Comparison of ENCODE assay signal across 8 mouse cellular contexts in genomic region chr2:170497091-170497566, GRCm38 (mm10). TPM values are rescaled to one million over a fixed set of nuclear protein-coding genes. Genes with fewer than 3 reads are reported as not detected.
DNase-seq lines count a peak whose midpoint lies in the region; ATAC-seq and TF ChIP-seq lines count a peak whose summit lies in the region.

Gene Cyp24a1 (minus strand): TSS chr2:170497145.

- H3K9ac ChIP-seq in intestine, postnatal 0 days (ENCODE audit: low read depth, low read length), result no peak within 1 kb of the TSS
- no peak within 1 kb of the TSS for H3K9ac ChIP-seq in liver, embryonic 16.5 days (ENCODE audit: low read depth, low read length)
- 0 out of 2 replicates have a peak within 1 kb of the TSS, but pooled peaks have one; percentile 8 for H3K9ac ChIP-seq in neural tube, embryonic 13.5 days

- no peaks in the 10 kb centered on the region for H3K9me3 ChIP-seq in intestine, postnatal 0 days (ENCODE audit: control insufficient read depth)
- H3K9me3 ChIP-seq in liver, embryonic 16.5 days (replicated peaks; ENCODE audit: control insufficient read depth, low read length), result no peaks in the 10 kb centered on the region
- H3K9me3 ChIP-seq in neural tube, embryonic 13.5 days, result no peaks in the 10 kb centered on the region

- no peaks in the 10 kb centered on the region for H3K36me3 ChIP-seq in intestine, postnatal 0 days (ENCODE audit: control insufficient read depth, insufficient read depth)
- no peaks in the 10 kb centered on the region for H3K36me3 ChIP-seq in liver, embryonic 16.5 days (ENCODE audit: control insufficient read depth, insufficient read depth)
- H3K36me3 ChIP-seq in neural tube, embryonic 13.5 days, result no peaks in the 10 kb centered on the region

- ATAC-seq in granulocyte monocyte progenitor cell, adult 5-6 weeks (replicated peaks; ENCODE audit: poor library complexity, severe bottlenecking), result peak; percentile 97
- peak; percentile 92 for ATAC-seq in intestine, postnatal 0 days
- ATAC-seq in liver, embryonic 16.5 days (ENCODE audit: low read depth), result peak; percentile 32; the same call in 1 of the 2 replicates
- ATAC-seq in neural tube, embryonic 13.5 days (ENCODE audit: low read depth), result peak; percentile 46; the same call in 1 of the 2 replicates

- DNase-seq in left cerebral cortex, adult 2 months (ENCODE audit: extremely low spot score in 1 of 2, low spot score in 2 of 2), result no peak
- no peak for DNase-seq in left cerebral cortex, postnatal 10 days (ENCODE audit: extremely low spot score in 1 of 2, low spot score in 2 of 2)
- no peak for DNase-seq in c-Kit-positive CD71-positive TER-119-positive erythroid progenitor cells, embryonic 14.5 days (ENCODE audit: low spot score)
- no peak for DNase-seq in cerebellum, postnatal 4 days (ENCODE audit: low spot score in 2 of 2)

- intact Hi-C loops in left cerebral cortex, adult 2 months (cut with DNase I), result no loop called here
- intact Hi-C loops in left cerebral cortex, postnatal 10 days (cut with DNase I), result no loop called here

- no peak within 1 kb of the TSS for H3K27ac ChIP-seq in left cerebral cortex, adult 2 months
- H3K27ac ChIP-seq in intestine, postnatal 0 days (ENCODE audit: low read depth, low read length), result no peak within 1 kb of the TSS
- no peak within 1 kb of the TSS for H3K27ac ChIP-seq in liver, embryonic 16.5 days (ENCODE audit: low read length)
- no peak within 1 kb of the TSS for H3K27ac ChIP-seq in neural tube, embryonic 13.5 days (replicated peaks)

- TF ChIP-seq CTCF in left cerebral cortex, adult 2 months (IDR thresholded peaks at IDR 0.05), result peak; percentile 15
- TF ChIP-seq CTCF in intestine, postnatal 0 days (IDR thresholded peaks at IDR 0.05; ENCODE audit: low read depth), result peak; percentile 74

- H3K27me3 ChIP-seq in intestine, postnatal 0 days (replicated peaks; ENCODE audit: control insufficient read depth, insufficient read depth, low read length), result peaks cover 65% of the 10 kb centered on the region
- H3K27me3 ChIP-seq in liver, embryonic 16.5 days (ENCODE audit: control insufficient read depth, insufficient read depth, low read depth, low read length), result peaks cover 39% of the 10 kb centered on the region
- H3K27me3 ChIP-seq in neural tube, embryonic 13.5 days, result peaks cover 82% of the 10 kb centered on the region

- peak within 1 kb of the TSS; percentile 56 for H3K4me2 ChIP-seq in intestine, postnatal 0 days (replicated peaks; ENCODE audit: low read depth)
- H3K4me2 ChIP-seq in liver, embryonic 16.5 days (ENCODE audit: low read depth, low read length), result no peak within 1 kb of the TSS
- H3K4me2 ChIP-seq in neural tube, embryonic 13.5 days, result peak within 1 kb of the TSS; percentile 49

- no peak within 1 kb of the TSS for H3K4me3 ChIP-seq in left cerebral cortex, adult 2 months
- peak within 1 kb of the TSS; percentile 12; the same call in 1 of the 2 replicates for H3K4me3 ChIP-seq in intestine, postnatal 0 days (ENCODE audit: low read depth, low read length)
- 0 out of 2 replicates have a peak within 1 kb of the TSS, but pooled peaks have one; percentile 6 for H3K4me3 ChIP-seq in liver, embryonic 16.5 days (ENCODE audit: low read depth, low read length)
- peak within 1 kb of the TSS; percentile 24 for H3K4me3 ChIP-seq in neural tube, embryonic 13.5 days

- WGBS in intestine, postnatal 0 days, result under 1% methylated on average over 36 of the region's 36 CpGs
- WGBS in liver, embryonic 16.5 days (ENCODE audit: insufficient replicate concordance), result under 1% methylated on average over 35 of the region's 36 CpGs
- under 1% methylated on average over 36 of the region's 36 CpGs for WGBS in neural tube, embryonic 13.5 days

- H3K4me1 ChIP-seq in intestine, postnatal 0 days (replicated peaks; ENCODE audit: control insufficient read depth, insufficient read depth, low read length), result no peaks in the 10 kb centered on the region; the same call in 1 of the 2 replicates
- no peaks in the 10 kb centered on the region; the same call in 1 of the 2 replicates for H3K4me1 ChIP-seq in liver, embryonic 16.5 days (ENCODE audit: control insufficient read depth, low read depth, low read length)
- H3K4me1 ChIP-seq in neural tube, embryonic 13.5 days (replicated peaks), result peaks cover 26% of the 10 kb centered on the region

RNA-seq across cellular contexts. Expression of gene Cyp24a1, which starts in this region (rescaled TPM):
- not detected for total RNA-seq in left cerebral cortex, adult 2 months (2021)
- total RNA-seq in left cerebral cortex, postnatal 10 days (2021), result not detected
- not detected in 2 replicates for total RNA-seq in granulocyte monocyte progenitor cell, adult 5-6 weeks (2014; fragmentation: Nextera tagmentation)
- total RNA-seq in granulocyte monocyte progenitor cell, adult 5-6 weeks (2017), result not detected in 2 replicates
- not detected in 2 replicates for polyA plus RNA-seq in intestine, postnatal 0 days (2015; fragmentation: Nextera tagmentation; extraction: Ambion mirVana)
- not detected in 2 replicates for polyA plus RNA-seq in liver, embryonic 16.5 days (2015; fragmentation: Nextera tagmentation; extraction: Ambion mirVana)
- not detected in 2 replicates for polyA plus RNA-seq in neural tube, embryonic 13.5 days (2015; fragmentation: Nextera tagmentation; extraction: Ambion mirVana)

Comparison
In these comparisons a context has a peak if more than half of its experiments do, and no peak if none do; other contexts are left out.
1. Peak in ATAC-seq in granulocyte monocyte progenitor cell, adult 5-6 weeks; RNA of the gene not detected or under 1 TPM.
2. Peak in ATAC-seq, H3K4me3 ChIP-seq and H3K4me2 ChIP-seq in intestine, postnatal 0 days; RNA of the gene not detected or under 1 TPM.
3. Peak in ATAC-seq and H3K4me3 ChIP-seq in liver, embryonic 16.5 days; RNA of the gene not detected or under 1 TPM.
4. Peak in ATAC-seq, H3K4me3 ChIP-seq, H3K9ac ChIP-seq and H3K4me2 ChIP-seq in neural tube, embryonic 13.5 days; RNA of the gene not detected or under 1 TPM.
5. ATAC-seq: peak in every context shown above with its lines; median percentile 97 in granulocyte monocyte progenitor cell, adult 5-6 weeks; 92 in intestine, postnatal 0 days; 46 in neural tube, embryonic 13.5 days; 32 in liver, embryonic 16.5 days.